Mouse (Mus musculus) heart, embryonic 14.5 days (tissue): ENCODE measurements around the gene 4921507P07Rik. TPM values are rescaled to one million over a fixed set of nuclear protein-coding genes. Genes with fewer than 3 reads are reported as not detected.

Experiments
- ATAC-seq: fragments of 200-750 bp; cut with Nextera tagmentation; 2 replicates; pipeline ENCODE4 v1.8.0; 2017; ENCODE audit warnings: low read depth, moderate TSS enrichment; ENCODE audit not compliant: insufficient number of reproducible peaks, insufficient read depth, low FRiP score
- H3K27ac ChIP-seq, 2 experiments: fragments of 200-500 bp in 1 of 2; fragments of 300-500 bp in 1 of 2; sonication (generic) in 1 of 2; replicated peaks in 1 of 2; 2 replicates each; pipeline ENCODE4 v1.5.1; 2012 to 2014; ENCODE audit warnings: low read depth in 2 of 2, low read length in 2 of 2, control low read depth in 1 of 2, mild to moderate bottlenecking in 1 of 2, mixed read lengths in 1 of 2; ENCODE audit not compliant: control insufficient read depth in 1 of 2, insufficient read depth in 1 of 2
- H3K27me3 ChIP-seq: fragments of 300-500 bp; sonication (generic); 2 replicates; pipeline ENCODE4 v1.6.1; 2014; ENCODE audit warnings: mild to moderate bottlenecking, low read length, control low read depth; ENCODE audit not compliant: control insufficient read depth, insufficient read depth
- H3K36me3 ChIP-seq: fragments of 300-500 bp; sonication (generic); 2 replicates; pipeline ENCODE4 v1.6.1; 2014; ENCODE audit warnings: mild to moderate bottlenecking, control low read depth, low read length, mixed read lengths; ENCODE audit not compliant: control insufficient read depth, insufficient read depth
- H3K4me1 ChIP-seq, 2 experiments: fragments of 200-500 bp in 1 of 2; fragments of 300-500 bp in 1 of 2; sonication (generic) in 1 of 2; 2 replicates each; pipeline ENCODE4 v1.6.1; 2012 to 2014; ENCODE audit warnings: low read length in 2 of 2, control low read depth in 1 of 2, mixed read lengths in 1 of 2; ENCODE audit not compliant: control insufficient read depth in 2 of 2, insufficient read depth in 2 of 2
- H3K4me2 ChIP-seq: fragments of 300-500 bp; sonication (generic); 2 replicates; pipeline ENCODE4 v1.6.1; 2014; ENCODE audit warnings: mild to moderate bottlenecking, low read length
- H3K4me3 ChIP-seq, 2 experiments: fragments of 200-500 bp in 1 of 2; fragments of 300-500 bp in 1 of 2; sonication (generic) in 1 of 2; 2 replicates each; pipeline ENCODE4 v1.5.1; 2012 to 2014; ENCODE audit warnings: low read length in 2 of 2, mild to moderate bottlenecking in 2 of 2, control low read depth in 1 of 2, low read depth in 1 of 2, moderate library complexity in 1 of 2; ENCODE audit not compliant: control insufficient read depth in 1 of 2, insufficient read depth in 1 of 2
- H3K9ac ChIP-seq: fragments of 300-500 bp; sonication (generic); 2 replicates; pipeline ENCODE4 v1.6.1; 2014; ENCODE audit warnings: mild to moderate bottlenecking, low read length
- H3K9me3 ChIP-seq: fragments of 300-500 bp; sonication (generic); 2 replicates; pipeline ENCODE4 v1.6.1; 2016; ENCODE audit warnings: low read length, control low read depth; ENCODE audit not compliant: control insufficient read depth
- WGBS: fragments of 180-500 bp; shearing (Covaris S2); extraction: QIAGEN DNeasy Blood & Tissue Kit; methylation state at CpG from one replicate; pipeline ENCODE4 v1.1.7; 2014; 5-methylcytosine and 5-hydroxymethylcytosine counted together
- polyA plus RNA-seq: library from polyadenylated mRNA; unstranded; fragments of >200 nt; fragmentation: Nextera tagmentation; extraction: Ambion mirVana; gene quantifications from 2 replicates; pipeline ENCODE4 v1.2.1, GENCODE M21; 2014

The 4921507P07Rik gene
- polyA plus RNA-seq, 1 experiment from 2014 or later, result 0.59 TPM

- no peak overlapping the region for H3K4me2 ChIP-seq
- H3K4me3 ChIP-seq, result no peak overlapping the region
- peaks cover 9 to 17% of the 10 kb centered on the region in 2 experiments for H3K4me1 ChIP-seq
- no peaks in the 10 kb centered on the region for H3K9me3 ChIP-seq
- no peaks in the 10 kb centered on the region for H3K27me3 ChIP-seq
- no peak overlapping the region for H3K27ac ChIP-seq
- no peak overlapping the region for H3K9ac ChIP-seq
- H3K36me3 ChIP-seq, result no peaks in the 10 kb centered on the region
- no peak for ATAC-seq
- 28% methylated on average over 4 of the region's 4 CpGs for WGBS
Measured at GRCm38 (mm10) chr6:50601620-50602019, 5.2 kb upstream of the 4921507P07Rik start.

- Histone ChIP-seq H3K4me1 (peaks cover 9 to 17% of the 10 kb centered on the region in 2 experiments), H3K4me3 (no peak overlapping the region), H3K27ac (no peak overlapping the region; a peak in 1 of 4 replicates), H3K4me2 (no peak overlapping the region), H3K9me3 (no peaks in the 10 kb centered on the region), H3K36me3 (no peaks in the 10 kb centered on the region), H3K27me3 (no peaks in the 10 kb centered on the region), H3K9ac (no peak overlapping the region; the same call in 1 of the 2 replicates)
- WGBS, result 26% methylated on average over 5 of the region's 5 CpGs
- no peak for ATAC-seq
Measured at GRCm38 (mm10) chr6:50598560-50598959, 2.1 kb upstream of the 4921507P07Rik start.

- no peak for ATAC-seq
- WGBS, result 80% methylated on average over 2 of the region's 2 CpGs
Measured at GRCm38 (mm10) chr6:50594372-50594771, 2.1 kb downstream of the 4921507P07Rik start.

GRCm38 (mm10) chr6:50593334-50593845, 3.0 kb downstream of the 4921507P07Rik start:
- WGBS, result 52% methylated on average over 10 of the region's 10 CpGs
- no peak for ATAC-seq

More at GRCm38 (mm10) chr6:50594372-50594771, 2.1 kb downstream of the 4921507P07Rik start:
- Histone ChIP-seq H3K4me1 (peaks cover 9 to 17% of the 10 kb centered on the region in 2 experiments), H3K9ac (no peak overlapping the region), H3K27ac (no peak overlapping the region), H3K4me3 (no peak overlapping the region), H3K36me3 (no peaks in the 10 kb centered on the region), H3K4me2 (no peak overlapping the region), H3K27me3 (no peaks in the 10 kb centered on the region), H3K9me3 (no peaks in the 10 kb centered on the region)

GRCm38 (mm10) chr6:50590234-50590633, 6.2 kb downstream of the 4921507P07Rik start:
- ATAC-seq, result no peak
- no peak overlapping the region for H3K4me2 ChIP-seq
- no peak overlapping the region for H3K27ac ChIP-seq
- H3K4me3 ChIP-seq, result no peak overlapping the region
- H3K9ac ChIP-seq, result no peak overlapping the region
- no peaks in the 10 kb centered on the region for H3K4me1 ChIP-seq
- no peaks in the 10 kb centered on the region for H3K9me3 ChIP-seq
- H3K36me3 ChIP-seq, result no peaks in the 10 kb centered on the region
- 84% methylated on average over 3 of the region's 3 CpGs for WGBS
- no peaks in the 10 kb centered on the region for H3K27me3 ChIP-seq

More at GRCm38 (mm10) chr6:50593334-50593845, 3.0 kb downstream of the 4921507P07Rik start:
- Histone ChIP-seq H3K4me2 (no peak overlapping the region), H3K27me3 (no peaks in the 10 kb centered on the region), H3K4me3 (no peak overlapping the region), H3K9ac (no peak overlapping the region), H3K9me3 (no peaks in the 10 kb centered on the region), H3K27ac (no peak overlapping the region), H3K4me1 (peaks cover 3 to 10% of the 10 kb centered on the region in 2 experiments; a peak in 3 of 4 replicates), H3K36me3 (no peaks in the 10 kb centered on the region)

- H3K27ac ChIP-seq, result no peak overlapping the region
- 96% methylated on average over 1 of the region's 1 CpGs for WGBS
- H3K27me3 ChIP-seq, result no peaks in the 10 kb centered on the region
- no peaks in the 10 kb centered on the region for H3K36me3 ChIP-seq
- H3K4me2 ChIP-seq, result no peak overlapping the region
- H3K4me3 ChIP-seq, result no peak overlapping the region
- H3K9me3 ChIP-seq, result no peaks in the 10 kb centered on the region
- H3K9ac ChIP-seq, result no peak overlapping the region
- H3K4me1 ChIP-seq, result no peaks in the 10 kb centered on the region
- no peak for ATAC-seq
Measured at GRCm38 (mm10) chr6:50588251-50588650, 8.2 kb downstream of the 4921507P07Rik start.

- H3K9me3 ChIP-seq, result no peaks in the 10 kb centered on the region
- H3K36me3 ChIP-seq, result no peaks in the 10 kb centered on the region
- no peak overlapping the region for H3K4me3 ChIP-seq
- no peak for ATAC-seq
- WGBS, result 84% methylated on average over 2 of the region's 2 CpGs
- no peak overlapping the region for H3K9ac ChIP-seq
- no peaks in the 10 kb centered on the region for H3K4me1 ChIP-seq
- no peaks in the 10 kb centered on the region for H3K27me3 ChIP-seq
- no peak overlapping the region for H3K4me2 ChIP-seq
- H3K27ac ChIP-seq, result no peak overlapping the region
Measured at GRCm38 (mm10) chr6:50587412-50587811, 9.0 kb downstream of the 4921507P07Rik start.

GRCm38 (mm10) chr6:50586316-50586715, 10.1 kb downstream of the 4921507P07Rik start:
- H3K27me3 ChIP-seq, result no peaks in the 10 kb centered on the region
- no peak overlapping the region for H3K27ac ChIP-seq
- H3K4me3 ChIP-seq, result no peak overlapping the region
- WGBS, result 53% methylated on average over 5 of the region's 5 CpGs
- no peaks in the 10 kb centered on the region for H3K9me3 ChIP-seq
- no peaks in the 10 kb centered on the region for H3K36me3 ChIP-seq
- H3K4me2 ChIP-seq, result no peak overlapping the region
- ATAC-seq, result no peak
- H3K4me1 ChIP-seq, result no peaks in the 10 kb centered on the region
- H3K9ac ChIP-seq, result no peak overlapping the region
